Mouse (Mus musculus): ENCODE data around the gene Vmp1. TPM values are rescaled to one million over a fixed set of nuclear protein-coding genes. Genes with fewer than 3 reads are reported as not detected.
A peak's percentile ranks its signal among the peaks of the same experiment; 100 is the strongest.

Gene Vmp1
- total RNA-seq, 1 experiment from 2014 or later: 140 TPM

DNA sequence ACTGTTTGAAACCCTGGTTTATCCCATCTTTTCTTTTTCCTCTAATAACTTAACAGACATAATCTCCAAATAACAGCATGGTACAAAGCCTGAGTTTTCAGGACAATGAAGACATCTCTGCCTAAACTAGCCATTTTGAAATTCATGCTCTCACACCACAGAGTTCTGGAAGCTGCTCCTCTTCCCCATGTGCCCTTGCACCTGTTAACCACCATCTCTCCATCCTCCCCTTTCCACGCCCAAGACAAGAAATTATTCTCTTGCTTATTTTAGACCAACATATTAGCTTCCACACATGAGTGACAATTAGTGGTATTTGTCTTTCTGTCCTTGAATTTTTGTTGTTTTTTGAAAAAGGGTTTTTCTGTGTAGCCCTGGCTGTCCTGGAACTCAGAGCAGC lies 71.6 kb downstream of the Vmp1 start:
- no peak for ATAC-seq (replicated peaks; ENCODE audit: insufficient number of reproducible peaks, low FRiP score, low TSS enrichment, poor library complexity, severe bottlenecking)

DNA sequence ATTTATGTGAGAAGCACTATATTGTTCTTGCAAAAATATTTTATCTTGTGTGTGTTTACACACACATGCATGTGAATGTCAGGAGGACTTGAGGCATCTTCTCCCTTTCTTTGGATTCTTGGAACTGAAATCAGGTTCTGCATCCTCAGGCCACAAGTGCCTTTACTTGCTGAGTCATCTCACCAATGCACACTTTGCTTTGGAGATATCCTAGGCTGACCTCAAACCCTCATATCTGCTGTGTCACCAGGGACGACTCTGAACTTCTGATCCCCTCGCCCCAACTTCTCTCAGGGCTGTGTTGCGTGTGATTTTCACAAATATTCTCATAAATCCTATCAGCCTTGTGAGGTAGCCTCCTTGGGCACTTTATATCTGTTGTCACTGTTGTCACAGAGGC lies 73.4 kb downstream of the Vmp1 start:
- ATAC-seq (replicated peaks; ENCODE audit: insufficient number of reproducible peaks, low FRiP score, low TSS enrichment, poor library complexity, severe bottlenecking): no peak

DNA sequence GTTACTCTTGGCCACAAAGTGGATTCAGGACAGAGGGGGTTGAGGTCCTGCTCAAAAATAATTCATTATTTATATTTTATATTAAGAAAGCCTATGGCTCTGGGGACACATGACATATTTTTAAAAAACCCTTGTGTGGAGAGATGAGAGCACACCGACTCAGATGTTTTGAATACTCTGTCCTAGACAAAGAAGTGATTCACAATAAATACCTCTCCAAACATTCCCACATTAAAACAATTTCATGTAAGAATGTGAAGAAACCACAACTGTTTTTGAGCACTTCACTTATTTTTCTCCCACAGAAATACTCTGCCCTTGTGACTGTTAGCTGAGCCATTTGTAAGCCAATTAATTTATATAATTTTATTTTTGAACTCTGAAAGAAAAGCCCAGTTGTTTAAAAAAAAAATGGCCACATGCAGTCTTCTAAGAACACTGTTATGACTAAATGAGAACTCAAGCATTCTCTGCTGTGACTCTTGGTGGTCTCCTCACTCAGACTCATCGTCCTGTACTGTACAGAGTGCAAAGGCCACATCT lies 75.8 kb downstream of the Vmp1 start:
- no peak for ATAC-seq (replicated peaks; ENCODE audit: insufficient number of reproducible peaks, low FRiP score, low TSS enrichment, poor library complexity, severe bottlenecking)

DNA sequence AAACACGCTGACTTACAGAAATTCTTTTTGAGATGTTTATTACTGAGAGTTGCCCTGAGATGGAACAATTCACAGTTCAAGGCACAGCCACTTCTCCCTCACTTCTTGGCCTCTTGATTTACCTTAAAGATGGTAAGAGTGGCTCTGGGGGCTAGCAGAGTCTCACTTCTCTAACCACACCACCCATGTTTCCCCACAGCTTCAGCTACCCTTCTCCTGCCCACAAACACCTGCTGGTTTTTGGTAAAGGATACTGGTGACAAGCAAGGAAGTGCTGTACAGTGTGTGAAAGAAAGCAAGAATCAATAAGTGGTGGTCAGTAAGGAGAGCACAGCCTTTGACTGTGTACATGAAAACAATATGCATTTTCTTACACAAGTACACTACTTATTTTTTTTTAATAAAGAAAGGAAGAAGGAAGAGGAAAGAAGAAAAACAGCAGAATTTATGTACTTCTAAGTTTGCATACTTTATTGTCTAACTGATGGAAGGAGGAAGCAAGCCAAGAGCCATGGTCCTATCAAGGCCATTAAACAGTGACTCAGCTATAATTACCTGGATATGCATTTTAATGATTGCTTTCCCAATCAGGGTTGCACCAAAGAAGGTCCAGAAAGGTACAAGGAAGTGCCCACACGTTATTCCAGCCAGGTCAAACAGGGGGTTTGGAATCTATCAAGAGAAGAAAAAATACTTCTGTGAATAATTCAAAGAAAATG lies 76.9 kb downstream of the Vmp1 start:
- ATAC-seq (replicated peaks; ENCODE audit: insufficient number of reproducible peaks, low FRiP score, low TSS enrichment, poor library complexity, severe bottlenecking): 0 out of 2 replicates have a peak, but pooled peaks have one; percentile 34

DNA sequence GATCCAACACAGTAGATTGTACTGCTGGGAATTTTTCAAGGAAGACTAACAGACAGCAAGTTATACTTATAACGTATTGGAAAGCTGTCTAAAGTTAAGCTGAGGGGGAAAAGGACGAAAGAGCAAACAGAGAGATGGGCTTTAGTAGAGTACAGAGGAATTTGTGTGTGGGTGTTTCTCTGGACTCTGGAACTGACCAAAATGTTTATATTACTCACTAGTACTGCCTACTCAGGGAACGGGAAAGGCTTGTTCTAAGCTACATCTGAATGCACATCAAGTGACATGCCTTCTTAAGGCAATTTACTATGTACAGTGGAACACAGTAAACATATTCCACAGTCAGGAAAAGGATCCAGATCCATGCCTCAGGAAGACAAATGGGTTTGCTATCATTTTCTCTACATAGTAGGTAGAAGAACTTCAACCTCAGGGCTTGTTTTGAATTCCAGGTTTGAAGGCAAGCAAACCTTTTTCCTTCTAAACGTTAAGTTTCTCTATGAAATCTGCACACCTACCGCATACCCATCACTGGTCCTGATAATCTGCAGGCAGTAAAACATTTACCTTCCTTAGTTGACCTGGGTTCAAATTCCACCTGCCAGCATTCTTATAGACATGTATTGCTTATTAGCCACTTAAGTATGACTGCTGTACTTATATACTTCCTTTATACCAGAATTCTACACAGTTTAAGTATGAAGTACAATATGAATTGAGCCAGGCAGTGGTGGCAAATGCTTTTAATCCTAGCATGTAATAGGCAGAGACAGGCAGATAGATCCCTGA lies 78.7 kb downstream of the Vmp1 start:
- ATAC-seq (replicated peaks; ENCODE audit: insufficient number of reproducible peaks, low FRiP score, low TSS enrichment, poor library complexity, severe bottlenecking): no peak

DNA sequence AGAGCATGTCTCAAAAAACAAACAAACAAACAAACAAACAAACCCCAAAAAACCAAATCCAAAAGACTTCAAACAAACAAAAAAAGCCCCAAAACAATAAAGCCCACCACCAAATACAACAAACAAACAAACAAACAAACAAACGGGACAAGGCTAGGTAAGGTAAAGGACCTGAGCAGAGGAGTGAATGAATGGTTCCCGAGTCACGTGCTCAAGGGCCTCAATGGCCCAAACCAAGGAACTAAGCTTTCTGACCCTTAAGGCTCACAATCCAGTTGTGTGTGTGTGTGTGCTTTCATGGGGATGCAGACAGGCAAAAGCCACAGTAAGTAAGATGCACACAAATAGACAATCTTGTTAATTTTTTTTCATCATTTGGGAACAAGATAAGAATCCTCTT lies 79.3 kb downstream of the Vmp1 start:
- no peak for ATAC-seq (replicated peaks; ENCODE audit: insufficient number of reproducible peaks, low FRiP score, low TSS enrichment, poor library complexity, severe bottlenecking)

DNA sequence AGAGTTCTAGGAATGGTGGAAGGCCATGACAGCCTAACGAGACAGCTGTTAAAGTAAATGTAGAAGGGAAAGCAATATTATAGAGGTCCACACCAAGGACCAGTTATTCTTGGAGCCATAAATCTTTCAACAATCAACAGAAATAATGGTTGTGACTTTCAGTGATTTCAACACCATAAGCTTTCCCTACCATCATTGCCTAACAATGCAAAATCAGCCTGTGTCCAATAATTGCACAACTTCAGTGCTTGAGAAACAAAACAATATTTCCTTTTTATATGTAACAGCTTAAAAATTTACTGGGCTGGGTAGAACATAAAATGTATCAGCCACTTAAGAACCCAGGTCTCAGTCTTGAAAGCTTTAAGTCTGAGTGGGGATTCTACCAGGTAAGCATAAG lies 79.9 kb downstream of the Vmp1 start:
- peak; percentile 83 for ATAC-seq (replicated peaks; ENCODE audit: insufficient number of reproducible peaks, low FRiP score, low TSS enrichment, poor library complexity, severe bottlenecking)

DNA sequence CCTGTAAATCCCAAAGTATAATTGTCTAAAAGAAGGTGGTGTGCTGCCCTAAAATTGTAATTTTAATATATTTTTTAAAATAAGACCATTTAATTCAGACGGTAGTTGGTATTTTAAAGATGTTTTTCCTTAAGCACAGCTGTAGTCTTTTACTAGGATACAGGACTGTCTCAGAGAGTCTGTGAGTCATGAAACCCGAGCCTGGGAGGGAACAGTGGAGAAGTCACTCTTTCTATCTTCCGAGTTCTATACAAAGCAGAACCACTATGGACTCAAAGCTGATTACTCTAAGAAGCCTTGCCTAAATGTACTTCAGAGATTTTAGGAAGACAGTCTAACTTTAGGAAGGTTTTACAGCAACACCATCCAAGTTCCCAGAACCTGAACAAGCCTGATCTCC lies 81.5 kb downstream of the Vmp1 start:
- peak; percentile 48; the same call in 1 of the 2 replicates for ATAC-seq (replicated peaks; ENCODE audit: insufficient number of reproducible peaks, low FRiP score, low TSS enrichment, poor library complexity, severe bottlenecking)

DNA sequence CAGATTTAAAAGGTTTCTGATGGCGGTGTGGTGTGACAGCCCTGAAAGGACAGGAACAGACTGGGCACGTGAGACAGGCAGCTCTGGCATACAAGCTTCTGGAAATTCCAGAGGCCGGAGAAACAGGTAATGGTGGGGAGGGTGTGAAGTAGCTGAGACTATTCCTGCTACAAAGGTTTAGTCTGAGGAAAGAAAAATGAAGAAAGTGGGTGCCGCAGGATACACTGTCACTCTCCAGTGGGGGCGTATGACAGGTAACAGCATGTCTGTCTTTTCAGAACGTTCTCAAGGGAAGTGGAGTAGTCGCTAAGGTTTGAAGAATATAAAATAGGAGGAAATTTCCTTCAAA lies 83.5 kb downstream of the Vmp1 start:
- no peak for ATAC-seq (replicated peaks; ENCODE audit: insufficient number of reproducible peaks, low FRiP score, low TSS enrichment, poor library complexity, severe bottlenecking)

DNA sequence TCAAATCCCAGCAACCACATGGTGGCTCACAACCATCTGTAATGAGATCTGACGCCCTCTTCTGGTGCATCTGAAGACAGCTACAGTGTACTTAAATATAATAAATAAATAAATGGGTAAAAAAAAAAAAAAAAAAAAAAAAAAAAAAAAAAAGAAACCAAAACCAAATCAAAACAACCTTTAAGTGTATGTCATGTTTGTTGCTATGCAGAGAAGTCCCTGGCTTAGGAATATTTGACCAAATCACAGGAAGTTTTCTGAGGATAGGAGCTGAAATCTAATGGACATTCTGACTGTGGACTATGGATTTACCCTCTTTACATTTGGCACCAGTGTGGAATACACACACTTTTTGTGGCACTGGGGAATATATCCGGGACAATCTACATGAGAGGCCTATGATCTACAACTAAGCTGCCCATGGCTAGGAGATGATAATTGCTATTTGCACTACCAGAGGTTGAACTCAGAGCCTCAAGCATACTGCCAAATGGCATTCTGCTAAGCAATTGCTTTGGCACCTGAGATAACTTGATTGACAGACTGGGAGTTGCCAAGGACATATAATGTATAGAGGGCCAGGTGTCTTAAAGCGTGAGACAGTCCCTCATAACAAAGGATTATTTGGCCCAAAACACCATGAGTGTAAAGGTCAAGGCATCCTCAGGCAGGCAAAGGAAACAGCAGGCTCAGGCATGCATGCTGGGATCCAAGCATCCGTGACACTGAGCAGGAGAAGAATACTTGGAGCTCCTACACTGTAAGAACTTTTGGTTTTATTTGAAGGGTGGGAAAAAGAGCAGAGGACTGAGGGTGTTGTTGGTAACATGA lies 84.0 kb downstream of the Vmp1 start:
- no peak for ATAC-seq (replicated peaks; ENCODE audit: insufficient number of reproducible peaks, low FRiP score, low TSS enrichment, poor library complexity, severe bottlenecking)

DNA sequence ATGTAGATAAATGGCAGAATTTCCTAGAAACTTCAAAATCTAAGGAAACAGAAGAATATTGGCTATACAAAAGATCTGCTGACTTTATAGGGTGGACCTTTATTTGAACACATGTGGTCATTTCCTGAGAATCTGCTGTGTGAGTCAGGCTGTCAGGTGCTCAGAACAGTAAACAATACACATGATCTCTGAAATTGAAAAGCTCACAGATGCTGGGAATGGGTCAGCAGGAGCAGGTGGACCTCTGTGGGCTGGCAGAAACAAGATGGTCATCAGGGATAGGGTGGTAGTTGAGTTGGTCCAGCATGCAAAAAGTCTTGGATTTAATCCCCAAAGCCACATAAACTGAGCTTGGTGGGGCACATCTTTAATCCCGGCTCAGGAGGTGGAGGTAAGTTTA lies 85.1 kb downstream of the Vmp1 start:
- no peak for ATAC-seq (replicated peaks; ENCODE audit: insufficient number of reproducible peaks, low FRiP score, low TSS enrichment, poor library complexity, severe bottlenecking)

DNA sequence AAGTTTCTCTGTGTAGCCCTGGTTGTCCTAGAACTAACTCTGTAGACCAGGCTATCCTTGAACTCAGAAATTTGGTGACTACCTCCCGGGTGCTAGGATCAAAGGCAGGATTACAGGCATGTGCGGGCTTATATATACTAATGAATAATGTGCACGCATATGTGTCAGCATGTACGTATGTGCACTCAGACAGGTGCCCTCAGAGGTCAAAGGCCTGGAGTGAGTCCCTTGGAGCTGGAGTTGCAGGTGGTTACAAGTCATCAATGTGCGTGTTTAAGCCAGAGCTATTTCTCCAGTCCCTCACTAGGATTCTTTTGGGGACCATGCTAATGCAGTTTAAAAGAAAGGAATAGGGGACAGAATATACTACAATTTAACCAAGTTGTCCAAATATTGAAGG lies 85.5 kb downstream of the Vmp1 start:
- ATAC-seq (replicated peaks; ENCODE audit: insufficient number of reproducible peaks, low FRiP score, low TSS enrichment, poor library complexity, severe bottlenecking): no peak

DNA sequence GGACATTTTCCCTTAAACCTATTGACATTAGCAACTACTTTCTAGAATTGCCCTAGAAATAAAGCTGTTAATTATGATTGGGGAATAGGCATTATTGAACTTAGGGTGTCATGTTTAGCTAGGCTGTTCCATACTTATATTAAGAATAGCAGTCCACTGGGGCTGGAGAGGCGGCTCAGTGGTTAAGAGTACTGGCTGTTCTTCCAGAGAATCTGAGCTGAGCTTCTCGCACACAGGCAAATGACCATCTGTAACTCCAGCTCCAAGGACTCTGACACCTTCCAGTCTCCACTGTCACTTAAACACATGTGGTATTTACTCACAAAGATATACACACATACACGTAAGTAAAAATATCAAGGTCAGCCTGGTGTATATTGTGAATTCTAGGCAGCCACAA lies 86.7 kb downstream of the Vmp1 start:
- no peak for ATAC-seq (replicated peaks; ENCODE audit: insufficient number of reproducible peaks, low FRiP score, low TSS enrichment, poor library complexity, severe bottlenecking)

DNA sequence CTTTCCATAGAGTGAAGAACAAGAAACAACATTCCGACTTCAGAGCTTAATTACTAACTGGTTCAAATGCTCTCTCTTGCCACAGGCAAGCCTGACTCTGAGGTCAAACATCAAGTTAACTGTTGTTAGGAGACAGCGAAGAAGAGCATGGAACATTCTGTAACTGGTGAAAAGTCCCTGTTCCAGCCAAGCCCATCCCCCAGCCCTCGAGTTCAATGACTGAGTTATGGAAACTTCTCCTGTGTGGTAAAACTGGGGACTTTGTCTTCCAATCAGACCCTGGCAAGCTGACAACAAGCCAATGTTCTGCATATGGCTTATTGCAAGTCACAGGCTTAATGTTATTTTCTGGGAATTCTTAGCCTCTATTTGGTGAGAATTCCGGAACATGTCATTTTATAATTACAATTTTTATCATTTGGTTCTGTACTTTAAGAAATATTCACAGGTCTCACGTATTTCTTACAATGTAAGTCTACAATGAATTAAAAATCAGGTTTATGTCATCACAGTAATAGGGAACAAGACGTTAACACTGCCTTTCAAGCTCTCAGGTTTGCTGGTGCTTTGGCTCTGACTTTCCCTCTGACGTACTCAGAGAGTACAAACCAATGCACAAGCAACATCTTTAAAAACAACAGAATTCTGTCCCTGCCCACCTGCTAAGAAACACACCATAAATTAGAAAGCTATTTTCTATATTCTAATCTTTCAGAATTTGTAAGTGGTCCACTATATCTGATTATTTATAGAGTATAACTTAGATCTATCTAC lies 87.3 kb downstream of the Vmp1 start:
- ATAC-seq (replicated peaks; ENCODE audit: insufficient number of reproducible peaks, low FRiP score, low TSS enrichment, poor library complexity, severe bottlenecking): no peak

DNA sequence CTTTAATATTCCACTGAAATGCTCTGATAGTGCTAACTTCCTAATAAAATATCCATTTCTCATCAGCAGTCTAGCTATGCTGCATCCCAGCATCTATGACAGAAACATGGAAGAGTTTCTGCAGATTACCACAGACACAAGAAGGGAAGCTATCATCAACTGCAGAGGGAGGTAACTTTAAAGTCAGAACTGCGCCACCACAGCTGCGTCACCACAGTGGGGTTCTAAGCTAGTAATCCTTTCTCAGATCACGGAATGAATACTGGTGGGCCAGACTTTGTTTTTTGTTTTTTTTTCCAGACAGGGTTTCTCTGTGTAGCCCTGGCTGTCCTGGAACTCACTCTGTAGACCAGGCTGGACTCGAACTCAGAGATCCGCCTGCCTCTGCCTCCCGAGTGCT lies 88.3 kb downstream of the Vmp1 start:
- no peak for ATAC-seq (replicated peaks; ENCODE audit: insufficient number of reproducible peaks, low FRiP score, low TSS enrichment, poor library complexity, severe bottlenecking)

DNA sequence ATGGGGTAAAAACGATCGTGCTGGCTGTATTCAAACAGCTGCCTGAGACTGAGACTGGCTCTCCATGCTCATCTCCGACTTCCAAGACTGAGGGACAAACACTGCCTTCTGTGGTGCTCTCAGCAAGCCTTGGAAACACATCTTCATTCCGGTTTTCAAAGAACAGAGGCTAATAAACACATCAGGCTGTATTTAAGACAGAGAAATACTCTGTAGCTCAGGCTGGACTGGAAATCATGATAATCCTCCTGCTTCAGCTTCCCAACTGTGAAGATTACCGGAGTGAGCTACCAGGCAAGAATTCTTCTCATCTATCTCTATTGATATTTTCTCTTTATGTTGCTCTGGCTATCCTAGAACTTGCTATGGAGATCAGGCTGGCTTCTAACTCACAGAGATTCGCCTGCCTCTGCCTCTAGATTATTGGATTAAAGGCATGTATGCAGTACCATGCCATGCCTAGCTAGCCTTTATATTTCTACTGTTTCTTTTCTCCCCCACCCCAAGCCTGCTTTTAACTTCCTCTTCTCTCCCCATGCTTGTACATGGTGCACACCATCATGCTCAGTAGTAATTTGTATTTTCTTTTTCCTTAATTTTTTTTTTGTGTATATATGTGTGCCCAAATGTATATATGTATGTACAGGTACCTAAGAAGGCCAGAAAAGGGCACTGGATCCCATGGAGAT lies 89.3 kb downstream of the Vmp1 start:
- ATAC-seq (replicated peaks; ENCODE audit: insufficient number of reproducible peaks, low FRiP score, low TSS enrichment, poor library complexity, severe bottlenecking): no peak

DNA sequence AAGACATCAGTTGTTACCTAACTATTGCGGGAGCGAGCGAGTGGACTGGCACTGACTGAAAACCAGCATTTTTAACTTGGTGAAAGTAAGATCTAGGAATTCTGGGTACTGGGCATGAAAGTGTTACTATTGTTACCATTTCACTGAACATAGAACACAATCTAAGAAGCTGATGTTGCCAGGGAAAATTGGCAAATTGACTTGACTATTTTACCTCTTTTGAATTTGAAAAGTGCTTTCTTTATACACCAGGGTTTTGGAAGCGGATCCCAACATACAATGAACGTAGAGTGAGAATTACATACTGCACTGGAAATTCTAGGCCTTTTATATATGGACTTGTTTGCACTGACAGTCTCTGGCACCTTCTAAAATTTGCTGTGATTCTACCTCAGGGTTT lies 90.2 kb downstream of the Vmp1 start:
- no peak for ATAC-seq (replicated peaks; ENCODE audit: insufficient number of reproducible peaks, low FRiP score, low TSS enrichment, poor library complexity, severe bottlenecking)

DNA sequence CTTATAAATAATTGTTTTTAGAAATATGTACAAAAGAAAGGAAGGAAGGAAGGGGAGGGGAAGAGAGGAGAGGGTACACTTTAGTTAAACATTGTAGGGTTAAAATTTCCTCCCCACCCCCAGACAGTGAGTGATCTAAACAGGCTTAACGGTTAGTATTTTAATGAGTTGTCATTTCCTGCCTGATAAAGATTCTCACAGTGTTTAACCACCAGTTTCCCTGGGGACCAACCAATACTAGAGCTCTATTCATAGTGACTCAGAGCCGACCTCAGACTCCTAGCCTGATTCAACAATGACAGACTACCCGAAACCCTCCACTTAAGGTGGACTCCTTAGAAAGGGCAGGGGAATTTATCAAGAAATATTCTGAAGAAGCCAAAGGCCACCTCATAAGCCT lies 90.6 kb downstream of the Vmp1 start:
- ATAC-seq (replicated peaks; ENCODE audit: insufficient number of reproducible peaks, low FRiP score, low TSS enrichment, poor library complexity, severe bottlenecking): peak; percentile 80
